Mouse (Mus musculus): ENCODE data around the gene Sphk1.

Gene Sphk1

GRCm38 (mm10) chr11:116574982-116575381 is 44.3 kb downstream of the Sphk1 start:
- no peak for DNase-seq (ENCODE audit: extremely low spot score, low spot score)

DNA sequence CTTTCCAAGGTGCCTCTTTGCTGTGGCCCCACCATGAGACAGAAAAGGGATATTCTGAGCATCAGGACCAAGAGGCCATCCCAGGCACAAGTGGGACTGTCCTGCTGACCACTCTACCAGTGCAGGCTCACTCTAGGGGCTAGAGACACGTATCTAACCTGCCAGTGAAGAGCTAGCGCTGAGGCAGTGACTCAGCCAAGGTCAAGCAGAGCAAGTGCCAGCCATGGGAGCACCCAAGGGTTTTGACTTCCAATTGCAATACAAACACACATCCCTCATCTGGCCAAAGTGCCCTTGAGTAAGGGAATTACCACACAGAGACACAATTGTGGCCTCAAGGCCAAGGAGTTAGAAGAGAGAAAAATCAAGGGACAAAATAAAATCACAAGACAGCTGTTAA is 44.7 kb downstream of the Sphk1 start:
- DNase-seq (ENCODE audit: extremely low spot score, low spot score): no peak

GRCm38 (mm10) chr11:116579280-116579679 is 48.6 kb downstream of the Sphk1 start:
- DNase-seq (ENCODE audit: extremely low spot score, low spot score): no peak

GRCm38 (mm10) chr11:116580031-116580652 is 49.4 kb downstream of the Sphk1 start:
- no peak for DNase-seq (ENCODE audit: extremely low spot score, low spot score)

GRCm38 (mm10) chr11:116580711-116581375 is 50.1 kb downstream of the Sphk1 start:
- peak; percentile 84 for DNase-seq (ENCODE audit: extremely low spot score, low spot score)

DNA sequence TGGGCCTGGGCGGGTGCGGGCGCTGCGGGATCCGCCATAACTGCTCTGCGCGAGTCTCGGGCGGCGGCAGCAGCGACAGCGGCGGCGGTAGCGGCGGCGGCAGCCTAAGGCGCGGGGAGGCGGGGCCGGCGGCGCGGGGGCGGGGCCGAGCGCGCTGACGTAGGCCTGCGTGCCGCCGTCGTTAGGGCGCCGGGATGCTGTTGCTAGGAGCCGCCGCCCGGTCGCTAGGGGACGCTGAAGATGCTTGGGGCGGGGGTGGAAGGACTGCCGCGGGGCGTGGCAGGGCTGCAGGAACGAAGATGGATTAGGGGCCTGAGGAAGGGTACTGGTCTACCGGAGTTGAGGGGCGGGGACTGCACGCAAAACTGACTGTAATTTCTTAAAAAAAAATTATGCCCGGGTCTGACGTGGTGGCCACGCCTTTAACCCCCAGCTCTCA is 50.7 kb downstream of the Sphk1 start, which contains the start of gene Ube2o:
Ube2o (minus strand) TSS at position 72 of the 439 bp plus-strand sequence.
- no peak for DNase-seq (ENCODE audit: extremely low spot score, low spot score)

DNA sequence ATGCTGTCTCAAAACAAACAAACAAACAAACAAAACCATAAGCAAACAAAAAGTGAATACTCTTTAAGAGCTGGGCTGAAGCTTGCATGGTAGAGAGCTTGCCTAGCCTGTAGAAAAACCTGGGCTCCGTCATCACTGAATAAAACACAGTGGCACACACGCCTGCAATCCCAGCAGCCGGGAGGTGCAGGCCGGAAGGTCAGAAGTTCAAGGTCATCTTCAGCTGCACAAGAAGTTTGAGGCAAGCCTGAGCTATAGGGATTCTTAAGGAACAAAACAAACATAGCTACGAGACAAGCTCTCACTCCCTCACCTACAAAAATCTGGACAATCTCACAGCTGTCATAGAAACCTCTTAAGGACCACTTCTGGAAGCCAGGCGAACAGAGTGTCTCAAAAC is 55.0 kb downstream of the Sphk1 start:
- no peak for DNase-seq (ENCODE audit: extremely low spot score, low spot score)
